Mouse (Mus musculus) telencephalon, adult 2 months (tissue): ENCODE results near the gene Ralgapa2.

Experiments used
- DNase-seq: peaks from one replicate; pipeline ENCODE4 v3.0.0-alpha.2; 2011; ENCODE audit warnings: low read depth, low spot score

The Ralgapa2 gene

GRCm38 (mm10) chr2:146222279-146223175 lies 289.6 kb downstream of the Ralgapa2 start:
- no peak for DNase-seq

- no peak for DNase-seq
Observed at GRCm38 (mm10) chr2:146221929-146222278, 290.2 kb downstream of the Ralgapa2 start.

- no peak for DNase-seq
Observed at GRCm38 (mm10) chr2:146221076-146221928, 290.8 kb downstream of the Ralgapa2 start, which contains the start of gene Insm1. Gene Insm1 (plus strand): TSS chr2:146221921.

GRCm38 (mm10) chr2:146220591-146221075 lies 291.5 kb downstream of the Ralgapa2 start:
- no peak for DNase-seq

GRCm38 (mm10) chr2:146219791-146220190 lies 292.4 kb downstream of the Ralgapa2 start:
- no peak for DNase-seq

- no peak for DNase-seq
Observed at GRCm38 (mm10) chr2:146218881-146219535, 293.1 kb downstream of the Ralgapa2 start.

GRCm38 (mm10) chr2:146218161-146218691 lies 293.9 kb downstream of the Ralgapa2 start:
- no peak for DNase-seq

GRCm38 (mm10) chr2:146217227-146217980 lies 294.7 kb downstream of the Ralgapa2 start:
- no peak for DNase-seq

- no peak for DNase-seq
Observed at GRCm38 (mm10) chr2:146216111-146217064, 295.8 kb downstream of the Ralgapa2 start.

- no peak for DNase-seq
Observed at GRCm38 (mm10) chr2:146214715-146215114, 297.4 kb downstream of the Ralgapa2 start.

GRCm38 (mm10) chr2:146210968-146211367 lies 301.2 kb downstream of the Ralgapa2 start:
- DNase-seq: no peak

- no peak for DNase-seq
Observed at GRCm38 (mm10) chr2:146197947-146198346, 314.2 kb downstream of the Ralgapa2 start.

- DNase-seq: no peak
Observed at GRCm38 (mm10) chr2:146196126-146196525, 316.0 kb downstream of the Ralgapa2 start.
